8 mouse cellular contexts compared by ENCODE assay signal in genomic region chr10:94609309-94609777, GRCm38 (mm10).
DNase-seq lines count a peak whose midpoint lies in the region; ATAC-seq lines count a peak whose summit lies in the region.

No protein-coding gene starts in this region.

- H3K4me2 ChIP-seq in embryonic facial prominence, embryonic 13.5 days, result no peak overlapping the region
- no peak overlapping the region for H3K4me2 ChIP-seq in limb, embryonic 11.5 days (ENCODE audit: low read depth, severe bottlenecking)
- H3K4me2 ChIP-seq in midbrain, embryonic 15.5 days, result no peak overlapping the region

- ATAC-seq in embryonic facial prominence, embryonic 13.5 days (ENCODE audit: insufficient number of reproducible peaks, insufficient read depth, low FRiP score, low TSS enrichment, low read depth), result peak; percentile 61; the same call in 1 of the 2 replicates
- peak; percentile 44; the same call in 1 of the 2 replicates for ATAC-seq in limb, embryonic 11.5 days (ENCODE audit: insufficient number of reproducible peaks, low FRiP score, low TSS enrichment, low read depth)
- peak; percentile 56 for ATAC-seq in midbrain, embryonic 15.5 days (replicated peaks)

- H3K9ac ChIP-seq in embryonic facial prominence, embryonic 13.5 days, result no peak overlapping the region
- H3K9ac ChIP-seq in limb, embryonic 11.5 days (ENCODE audit: low read length), result no peak overlapping the region
- no peak overlapping the region for H3K9ac ChIP-seq in midbrain, embryonic 15.5 days

- no peaks in the 10 kb centered on the region for H3K36me3 ChIP-seq in embryonic facial prominence, embryonic 13.5 days
- no peaks in the 10 kb centered on the region for H3K36me3 ChIP-seq in limb, embryonic 11.5 days (ENCODE audit: control insufficient read depth, insufficient read depth, low read length)
- H3K36me3 ChIP-seq in midbrain, embryonic 15.5 days (replicated peaks), result no peaks in the 10 kb centered on the region
- H3K36me3 ChIP-seq in splenic B cell, adult 2 months (ENCODE audit: control insufficient read depth, insufficient read depth, low read length, poor library complexity, severe bottlenecking), result no peaks in the 10 kb centered on the region

- H3K4me3 ChIP-seq in embryonic facial prominence, embryonic 13.5 days, result no peak overlapping the region
- no peak overlapping the region for H3K4me3 ChIP-seq in limb, embryonic 11.5 days (ENCODE audit: low read depth, low read length)
- H3K4me3 ChIP-seq in midbrain, embryonic 15.5 days, result no peak overlapping the region

- H3K9me3 ChIP-seq in embryonic facial prominence, embryonic 13.5 days, result no peaks in the 10 kb centered on the region
- H3K9me3 ChIP-seq in limb, embryonic 11.5 days (ENCODE audit: control insufficient read depth, low read length), result no peaks in the 10 kb centered on the region
- H3K9me3 ChIP-seq in midbrain, embryonic 15.5 days, result no peaks in the 10 kb centered on the region

- H3K27me3 ChIP-seq in embryonic facial prominence, embryonic 13.5 days, result no peaks in the 10 kb centered on the region
- no peaks in the 10 kb centered on the region for H3K27me3 ChIP-seq in limb, embryonic 11.5 days (ENCODE audit: control insufficient read depth, insufficient read depth, low read length)
- no peaks in the 10 kb centered on the region for H3K27me3 ChIP-seq in midbrain, embryonic 15.5 days (replicated peaks)
- H3K27me3 ChIP-seq in splenic B cell, adult 2 months (ENCODE audit: control insufficient read depth, insufficient read depth, low read length, poor library complexity, severe bottlenecking), result no peaks in the 10 kb centered on the region

- no peak overlapping the region for H3K27ac ChIP-seq in embryonic facial prominence, embryonic 13.5 days
- no peak overlapping the region for H3K27ac ChIP-seq in limb, embryonic 11.5 days (replicated peaks; ENCODE audit: low read depth, low read length)
- no peak overlapping the region for H3K27ac ChIP-seq in midbrain, embryonic 15.5 days

- WGBS in embryonic facial prominence, embryonic 13.5 days, result 57% methylated on average over 5 of the region's 5 CpGs
- 56% methylated on average over 5 of the region's 5 CpGs for WGBS in limb, embryonic 11.5 days
- WGBS in midbrain, embryonic 15.5 days, result 52% methylated on average over 5 of the region's 5 CpGs

- DNase-seq in A20 (ENCODE audit: low read depth, low spot score), result peak; percentile 69
- DNase-seq in adrenal gland, postnatal 14 days, result peak; percentile 78
- peak; percentile 76 to 84 for DNase-seq in heart, adult 9 months (ENCODE audit: low spot score in 2 of 2)
- DNase-seq in kidney, adult 8-10 months, result peak; percentile 75 to 86
- peak; percentile 81 for DNase-seq in limb, embryonic 11.5 days (ENCODE audit: low spot score)
- peak; percentile 75 for DNase-seq in splenic B cell, adult 2 months (ENCODE audit: low read depth, low spot score)

- peaks cover 7% of the 10 kb centered on the region for H3K4me1 ChIP-seq in embryonic facial prominence, embryonic 13.5 days
- H3K4me1 ChIP-seq in limb, embryonic 11.5 days (ENCODE audit: control insufficient read depth, insufficient read depth, low read length), result no peaks in the 10 kb centered on the region
- peaks cover 14% of the 10 kb centered on the region for H3K4me1 ChIP-seq in midbrain, embryonic 15.5 days
